Mouse (Mus musculus): ENCODE measurements around the gene Gm13090. TPM values are rescaled to one million over a fixed set of nuclear protein-coding genes. Genes with fewer than 3 reads are reported as not detected.

The Gm13090 gene
- polyA plus RNA-seq, 1 experiment from 2014 or later: not detected

DNA sequence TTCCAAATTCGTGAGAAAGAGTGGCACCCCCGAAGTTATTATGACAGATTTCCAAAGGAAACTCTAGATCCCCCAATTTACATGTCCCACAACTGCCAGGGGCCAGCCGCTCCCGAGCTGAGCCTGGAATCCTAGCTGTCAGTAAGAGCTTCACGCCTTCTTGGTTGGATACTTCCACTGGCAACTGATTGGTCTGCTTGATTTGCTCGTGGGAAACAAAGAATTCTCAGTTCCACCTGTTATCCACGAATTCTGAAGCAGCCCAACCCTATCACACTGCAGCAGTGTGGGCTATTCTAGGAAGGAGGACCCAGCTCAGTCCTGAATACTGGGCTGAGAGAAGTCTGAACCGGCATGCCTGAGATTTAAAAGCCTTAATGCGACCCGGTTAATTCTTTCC lies 17.1 kb downstream of the Gm13090 start:
- Histone ChIP-seq H3K27me3 (replicated peaks; ENCODE audit: insufficient read depth, low read length) (peaks cover 29% of the 10 kb centered on the region), H3K9me3 (ENCODE audit: low read length) (no peaks in the 10 kb centered on the region), H3K4me3 (ENCODE audit: low read depth, low read length) (no peak overlapping the region), H3K36me3 (ENCODE audit: insufficient read depth, low read length) (no peaks in the 10 kb centered on the region), H3K27ac (ENCODE audit: low read length) (no peak overlapping the region), H3K4me1 (ENCODE audit: insufficient read depth, low read depth, low read length) (no peaks in the 10 kb centered on the region), H3K4me2 (replicated peaks; ENCODE audit: low read depth, low read length) (no peak overlapping the region), H3K9ac (replicated peaks; ENCODE audit: low read depth) (no peak overlapping the region)
- DNase-seq (ENCODE audit: low spot score) (no peak), ATAC-seq (no peak)
- TF ChIP-seq CTCF (IDR thresholded peaks at IDR 0.05) (no peak), EP300 (IDR thresholded peaks at IDR 0.05) (no peak)
- WGBS: 35% methylated on average over 10 of the region's 10 CpGs

DNA sequence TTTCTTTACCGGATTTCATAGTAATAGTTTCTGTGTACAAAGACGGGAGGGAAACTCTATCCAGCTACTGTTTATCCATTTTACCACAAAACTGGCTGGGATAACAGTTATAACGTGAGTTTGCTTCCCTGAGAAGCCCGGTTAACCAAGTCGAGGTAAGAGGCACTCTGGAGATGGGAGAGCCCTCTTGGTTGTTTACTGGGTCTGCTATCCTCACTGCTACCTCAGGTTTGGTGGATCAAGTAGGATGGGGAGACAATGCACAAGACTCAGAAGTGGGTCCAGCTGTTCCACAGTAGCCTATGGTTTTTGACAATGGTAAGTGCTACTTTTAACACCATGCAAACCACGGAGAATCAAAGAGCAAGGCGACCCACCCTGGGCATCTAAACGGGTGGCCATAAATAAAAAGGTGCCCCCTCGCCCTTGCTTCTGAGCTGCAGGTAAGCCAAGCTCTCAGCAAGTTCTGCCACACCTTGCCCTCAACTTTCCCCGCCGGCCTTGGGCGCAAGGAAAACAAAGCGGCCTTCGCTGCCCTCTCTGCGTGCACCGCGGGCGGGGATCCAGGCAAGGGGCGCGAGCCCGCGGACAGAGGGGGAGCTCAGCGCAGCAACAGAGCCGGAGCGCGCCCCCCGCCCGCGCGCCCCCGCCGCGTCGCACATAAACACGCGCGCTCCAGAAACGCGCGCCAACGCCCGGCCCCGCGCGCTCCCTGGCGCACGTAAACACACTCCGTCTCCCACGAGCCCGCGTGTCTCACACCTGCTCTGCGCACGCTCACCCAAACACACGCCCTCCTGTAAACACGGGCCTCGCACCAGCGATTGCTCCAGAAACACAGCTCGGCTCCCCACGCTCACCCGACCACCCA lies 18.0 kb downstream of the Gm13090 start:
- WGBS: 3% methylated on average over 58 of the region's 60 CpGs
- ATAC-seq (no peak), DNase-seq (ENCODE audit: low spot score) (peak; percentile 15)
- H3K27ac ChIP-seq (ENCODE audit: low read length): no peak overlapping the region
- 0 out of 2 replicates have a peak overlapping the region, but pooled peaks have one; percentile 23 for H3K9ac ChIP-seq (replicated peaks; ENCODE audit: low read depth)
- TF ChIP-seq EP300 (IDR thresholded peaks at IDR 0.05) (no peak), CTCF (IDR thresholded peaks at IDR 0.05) (no peak)
- no peaks in the 10 kb centered on the region for H3K4me1 ChIP-seq (ENCODE audit: insufficient read depth, low read depth, low read length)
- no peaks in the 10 kb centered on the region for H3K9me3 ChIP-seq (ENCODE audit: low read length)
- H3K27me3 ChIP-seq (replicated peaks; ENCODE audit: insufficient read depth, low read length): peaks cover 29% of the 10 kb centered on the region
- no peaks in the 10 kb centered on the region for H3K36me3 ChIP-seq (ENCODE audit: insufficient read depth, low read length)
- peak overlapping the region; percentile 45 for H3K4me3 ChIP-seq (ENCODE audit: low read depth, low read length)
- peak overlapping the region; percentile 81 for H3K4me2 ChIP-seq (replicated peaks; ENCODE audit: low read depth, low read length)

DNA sequence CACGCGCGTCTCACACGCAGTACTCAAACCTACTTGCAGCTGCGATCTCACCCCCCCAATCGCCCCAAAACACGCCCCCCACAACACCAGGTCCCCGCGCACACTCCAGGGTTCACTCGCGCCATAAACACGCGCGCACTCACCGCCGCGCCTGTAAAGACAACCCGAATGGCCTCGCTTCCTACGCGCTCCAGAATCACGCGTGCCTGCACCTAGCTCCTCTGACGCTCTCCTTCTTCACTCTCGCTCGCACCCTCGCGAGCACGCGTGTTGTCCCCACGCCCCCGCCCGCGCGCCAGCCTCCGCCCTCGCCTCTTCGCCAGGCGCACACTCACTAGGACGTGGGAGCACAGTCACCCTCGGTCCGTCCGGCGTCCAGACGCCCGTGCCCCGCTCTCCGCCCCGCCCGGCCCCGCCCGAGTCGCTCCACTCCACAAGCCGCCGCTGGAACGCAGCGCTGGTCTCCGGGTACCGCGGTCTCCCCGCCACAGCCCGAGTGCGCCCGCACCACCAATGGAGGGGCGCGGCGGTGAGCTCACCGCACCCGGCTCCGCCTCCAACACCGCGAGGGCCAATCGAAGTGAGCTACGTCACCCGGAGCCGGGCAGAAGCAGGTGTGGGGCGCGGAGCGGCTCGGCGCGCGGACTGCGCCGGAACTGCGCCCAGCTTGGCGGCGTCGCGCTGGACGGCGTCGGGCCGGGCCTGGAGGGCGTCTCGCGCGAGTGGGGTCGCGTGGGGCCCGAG lies 18.8 kb downstream of the Gm13090 start:
- Histone ChIP-seq H3K27me3 (replicated peaks; ENCODE audit: insufficient read depth, low read length) (peaks cover 29% of the 10 kb centered on the region), H3K4me2 (replicated peaks; ENCODE audit: low read depth, low read length) (peak overlapping the region; percentile 81), H3K36me3 (ENCODE audit: insufficient read depth, low read length) (no peaks in the 10 kb centered on the region), H3K9ac (replicated peaks; ENCODE audit: low read depth) (0 out of 2 replicates have a peak overlapping the region, but pooled peaks have one; percentile 23), H3K4me1 (ENCODE audit: insufficient read depth, low read depth, low read length) (no peaks in the 10 kb centered on the region), H3K27ac (ENCODE audit: low read length) (no peak overlapping the region), H3K4me3 (ENCODE audit: low read depth, low read length) (peak overlapping the region; percentile 45), H3K9me3 (ENCODE audit: low read length) (no peaks in the 10 kb centered on the region)
- TF ChIP-seq CTCF (IDR thresholded peaks at IDR 0.05) (no peak), EP300 (IDR thresholded peaks at IDR 0.05) (no peak)
- ATAC-seq (peak; percentile 99), DNase-seq (ENCODE audit: low spot score) (peak; percentile 95)
- under 1% methylated on average over 63 of the region's 101 CpGs for WGBS

DNA sequence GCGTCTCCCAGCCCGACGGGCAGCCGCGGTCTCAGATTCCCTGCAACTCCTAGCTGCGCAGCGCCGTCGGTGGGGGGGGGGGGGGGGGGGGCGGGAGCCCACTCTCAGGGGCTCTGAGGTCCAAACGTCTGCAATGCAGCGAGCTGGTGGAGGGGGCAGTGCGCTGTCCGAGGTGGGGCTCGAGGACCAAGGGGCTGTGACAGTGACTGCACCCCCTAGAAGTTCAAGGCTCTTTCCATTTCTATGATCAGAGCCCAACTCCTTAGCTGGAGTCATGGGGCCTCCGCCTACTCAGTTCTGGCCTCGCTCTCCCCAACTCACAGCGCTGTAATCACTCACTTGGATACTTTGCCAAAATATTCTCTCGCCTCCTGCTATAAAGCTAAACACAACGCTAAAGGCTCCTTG lies 19.5 kb downstream of the Gm13090 start:
- Histone ChIP-seq H3K4me1 (ENCODE audit: insufficient read depth, low read depth, low read length) (no peaks in the 10 kb centered on the region), H3K36me3 (ENCODE audit: insufficient read depth, low read length) (no peaks in the 10 kb centered on the region), H3K4me3 (ENCODE audit: low read depth, low read length) (peak overlapping the region; percentile 45), H3K4me2 (replicated peaks; ENCODE audit: low read depth, low read length) (peak overlapping the region; percentile 81), H3K9me3 (ENCODE audit: low read length) (no peaks in the 10 kb centered on the region), H3K9ac (replicated peaks; ENCODE audit: low read depth) (no peak overlapping the region), H3K27me3 (replicated peaks; ENCODE audit: insufficient read depth, low read length) (peaks cover 29% of the 10 kb centered on the region), H3K27ac (ENCODE audit: low read length) (no peak overlapping the region)
- WGBS: 8% methylated on average over 11 of the region's 20 CpGs
- ATAC-seq: peak; percentile 17; the same call in 1 of the 2 replicates
- peak; percentile 24 for DNase-seq (ENCODE audit: low spot score)
- no peak for TF ChIP-seq CTCF (IDR thresholded peaks at IDR 0.05)
- TF ChIP-seq EP300 (IDR thresholded peaks at IDR 0.05): no peak

DNA sequence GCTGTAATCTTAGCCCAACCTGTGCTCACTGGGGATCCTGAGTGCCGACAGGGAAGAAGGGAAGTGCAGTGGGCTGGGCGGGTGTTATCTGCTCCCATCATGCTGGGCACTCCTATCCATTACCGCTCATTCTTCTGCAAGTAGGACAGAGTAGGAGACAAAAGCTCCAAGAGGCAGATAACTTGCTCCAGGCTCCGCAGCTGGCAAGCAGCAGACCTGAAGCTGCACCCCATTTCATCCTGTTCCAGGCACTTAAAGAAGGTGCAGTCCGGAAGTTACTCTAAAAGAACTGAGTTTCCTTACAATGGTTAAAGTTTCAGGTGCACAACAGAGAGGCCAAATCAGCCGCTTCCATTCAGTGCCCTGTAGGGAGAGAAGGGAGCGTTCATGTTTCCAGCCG lies 21.9 kb downstream of the Gm13090 start:
- Histone ChIP-seq H3K36me3 (ENCODE audit: insufficient read depth, low read length) (no peaks in the 10 kb centered on the region), H3K4me3 (ENCODE audit: low read depth, low read length) (no peak overlapping the region), H3K9me3 (ENCODE audit: low read length) (no peaks in the 10 kb centered on the region), H3K27ac (ENCODE audit: low read length) (no peak overlapping the region), H3K4me1 (ENCODE audit: insufficient read depth, low read depth, low read length) (no peaks in the 10 kb centered on the region), H3K4me2 (replicated peaks; ENCODE audit: low read depth, low read length) (no peak overlapping the region), H3K27me3 (replicated peaks; ENCODE audit: insufficient read depth, low read length) (peaks cover 29% of the 10 kb centered on the region), H3K9ac (replicated peaks; ENCODE audit: low read depth) (no peak overlapping the region)
- DNase-seq (ENCODE audit: low spot score) (no peak), ATAC-seq (no peak)
- TF ChIP-seq EP300 (IDR thresholded peaks at IDR 0.05): no peak
- TF ChIP-seq CTCF (IDR thresholded peaks at IDR 0.05): no peak
- WGBS: 54% methylated on average over 8 of the region's 8 CpGs

DNA sequence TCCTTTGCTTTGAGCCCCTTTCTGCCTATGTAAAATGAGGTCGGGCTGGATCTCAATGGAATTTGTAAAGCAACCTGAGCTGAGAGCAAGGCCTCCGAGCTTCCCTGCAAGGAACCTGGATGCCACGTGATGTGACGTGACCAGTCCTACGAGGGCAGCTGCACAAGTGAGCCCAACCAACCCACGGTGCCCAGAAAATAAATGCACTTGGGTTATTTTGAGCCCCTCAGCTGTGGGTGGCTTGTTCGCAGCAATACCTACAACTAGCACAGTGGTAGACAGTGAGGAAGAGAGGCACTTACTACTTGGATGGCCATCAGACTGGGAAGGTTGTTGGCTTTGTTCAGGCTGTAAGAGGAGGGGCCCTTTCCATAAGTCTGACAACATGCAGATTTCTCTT lies 25.2 kb downstream of the Gm13090 start:
- H3K4me2 ChIP-seq (replicated peaks; ENCODE audit: low read depth, low read length): no peak overlapping the region
- no peak for TF ChIP-seq CTCF (IDR thresholded peaks at IDR 0.05)
- no peak for TF ChIP-seq EP300 (IDR thresholded peaks at IDR 0.05)
- no peak overlapping the region for H3K27ac ChIP-seq (ENCODE audit: low read length)
- DNase-seq (ENCODE audit: low spot score): no peak
- H3K36me3 ChIP-seq (ENCODE audit: insufficient read depth, low read length): no peaks in the 10 kb centered on the region
- H3K4me1 ChIP-seq (ENCODE audit: insufficient read depth, low read depth, low read length): no peaks in the 10 kb centered on the region
- H3K9ac ChIP-seq (replicated peaks; ENCODE audit: low read depth): no peak overlapping the region
- ATAC-seq: no peak
- H3K27me3 ChIP-seq (replicated peaks; ENCODE audit: insufficient read depth, low read length): peaks cover 8% of the 10 kb centered on the region
- no peaks in the 10 kb centered on the region for H3K9me3 ChIP-seq (ENCODE audit: low read length)
- WGBS: 75% methylated on average over 7 of the region's 7 CpGs
- no peak overlapping the region for H3K4me3 ChIP-seq (ENCODE audit: low read depth, low read length)

Data from lung, postnatal 0 days (tissue).